Mouse (Mus musculus): ENCODE data around the gene Lrrc8b.

The Lrrc8b gene

DNA sequence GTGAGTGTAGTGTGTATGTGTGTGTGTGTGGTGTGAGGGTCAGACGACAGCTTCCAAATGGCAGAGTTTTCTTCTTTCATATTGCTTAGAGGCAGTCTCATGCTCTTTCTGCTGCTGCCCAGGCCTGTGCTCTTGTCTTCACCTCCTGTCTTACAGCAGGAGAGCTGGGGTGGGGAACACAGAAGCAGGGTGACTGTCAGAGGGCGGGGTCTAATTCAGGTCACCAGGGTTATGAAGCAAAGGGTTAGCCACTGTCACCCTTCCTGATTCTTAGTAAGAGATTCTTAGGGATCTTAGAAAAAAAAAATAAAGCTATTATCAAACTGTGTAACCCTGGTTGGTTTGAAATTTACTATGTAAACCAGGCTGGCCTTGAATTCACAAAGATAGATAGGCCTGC, 10.0 kb downstream of the Lrrc8b start:
- no peak for DNase-seq (ENCODE audit: low spot score in 2 of 2)

DNA sequence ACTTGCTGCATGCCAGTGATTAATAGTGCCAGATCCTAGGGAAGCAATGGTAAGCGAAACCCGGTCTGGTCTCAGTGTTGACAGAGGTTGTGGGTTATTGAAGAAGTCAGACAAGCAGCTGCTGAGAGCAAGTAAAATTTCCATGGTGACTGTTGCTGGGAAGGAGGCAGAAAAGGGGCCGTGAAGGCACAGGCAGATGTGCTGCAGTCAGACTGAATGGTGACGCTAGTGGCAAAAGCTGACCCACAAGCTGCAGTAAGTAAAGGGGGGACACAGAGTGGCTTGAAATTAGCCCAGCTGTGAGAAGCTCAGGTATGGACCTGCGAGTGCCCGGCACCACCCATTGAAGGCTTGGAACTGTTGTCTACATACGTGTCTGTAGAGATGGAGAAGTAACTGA, 11.8 kb downstream of the Lrrc8b start:
- DNase-seq (ENCODE audit: low spot score in 2 of 2), result no peak

DNA sequence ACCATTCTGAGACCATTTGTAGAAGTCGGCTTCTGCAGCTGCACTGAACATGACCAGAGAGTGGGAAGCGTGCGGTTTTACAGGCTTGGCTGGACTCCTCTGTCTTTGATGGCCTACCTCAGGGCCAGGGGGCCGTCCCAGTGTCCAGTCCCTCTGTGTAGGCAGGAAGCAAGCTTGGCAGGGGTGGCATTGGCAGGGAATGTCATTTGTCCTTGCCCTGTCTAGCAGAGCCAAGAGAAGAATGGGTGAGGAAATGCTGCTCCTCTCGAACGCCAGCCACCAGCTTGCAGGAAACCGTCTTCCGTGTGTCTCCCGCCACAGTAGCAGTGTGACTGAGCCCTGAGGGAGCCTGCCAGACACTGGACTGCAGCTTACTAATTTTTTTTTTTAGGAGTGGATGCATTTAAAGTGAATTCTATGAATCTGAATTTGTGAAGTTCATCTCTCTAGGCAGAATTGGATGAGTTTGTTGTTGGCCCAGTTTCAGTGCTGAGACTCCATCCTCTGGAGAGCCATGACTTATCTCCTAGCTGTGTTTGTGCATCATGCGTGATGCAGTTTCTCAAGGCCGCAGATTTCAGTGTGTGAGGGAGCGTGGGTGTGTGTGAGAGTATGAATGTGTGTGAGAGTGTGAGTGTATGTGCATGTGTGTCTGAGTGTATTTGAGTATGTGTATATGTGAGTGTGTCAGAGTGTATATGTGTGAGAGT, 12.8 kb downstream of the Lrrc8b start:
- no peak for DNase-seq (ENCODE audit: low spot score in 2 of 2)

DNA sequence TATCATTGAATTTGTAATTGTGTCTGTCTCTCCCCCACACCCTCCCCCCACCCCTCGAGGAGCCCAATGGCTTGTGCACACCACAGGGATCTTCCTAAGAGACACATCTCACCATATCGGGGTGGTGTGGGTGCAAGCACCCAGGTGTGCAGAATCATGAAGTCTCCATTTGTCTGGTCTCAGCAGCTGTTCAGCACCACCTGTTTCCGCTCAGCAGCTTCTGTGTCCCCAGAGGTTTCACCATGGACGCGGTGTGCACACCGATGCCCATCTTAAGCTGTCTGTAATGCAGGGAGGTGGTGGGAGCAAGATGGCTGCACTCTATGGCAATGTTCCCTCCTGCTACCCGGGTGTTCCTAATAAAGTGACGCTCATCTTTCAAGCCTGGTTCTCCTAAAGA, 14.6 kb downstream of the Lrrc8b start:
- no peak for DNase-seq (ENCODE audit: low spot score in 2 of 2)

DNA sequence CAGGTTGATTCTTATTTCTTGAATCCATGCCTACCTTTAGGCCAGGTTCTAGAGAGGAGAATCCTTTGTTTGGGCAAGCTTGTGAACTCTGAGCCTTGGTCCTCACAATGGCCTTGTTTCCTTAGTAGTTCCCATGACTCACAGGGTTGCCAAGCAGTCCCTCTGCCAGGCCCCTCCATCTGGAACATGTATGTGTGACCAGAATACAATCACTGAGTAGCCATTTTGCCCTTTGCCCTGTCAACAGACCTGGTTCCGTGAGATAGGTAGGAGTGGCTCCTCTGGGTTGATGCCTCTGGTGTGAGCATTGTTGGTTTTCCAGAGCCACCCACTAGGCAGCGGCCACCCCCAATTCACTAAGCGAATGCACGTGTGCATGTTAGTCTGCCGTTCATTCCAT, 24.0 kb downstream of the Lrrc8b start:
- no peak for DNase-seq (ENCODE audit: low spot score in 2 of 2)

DNA sequence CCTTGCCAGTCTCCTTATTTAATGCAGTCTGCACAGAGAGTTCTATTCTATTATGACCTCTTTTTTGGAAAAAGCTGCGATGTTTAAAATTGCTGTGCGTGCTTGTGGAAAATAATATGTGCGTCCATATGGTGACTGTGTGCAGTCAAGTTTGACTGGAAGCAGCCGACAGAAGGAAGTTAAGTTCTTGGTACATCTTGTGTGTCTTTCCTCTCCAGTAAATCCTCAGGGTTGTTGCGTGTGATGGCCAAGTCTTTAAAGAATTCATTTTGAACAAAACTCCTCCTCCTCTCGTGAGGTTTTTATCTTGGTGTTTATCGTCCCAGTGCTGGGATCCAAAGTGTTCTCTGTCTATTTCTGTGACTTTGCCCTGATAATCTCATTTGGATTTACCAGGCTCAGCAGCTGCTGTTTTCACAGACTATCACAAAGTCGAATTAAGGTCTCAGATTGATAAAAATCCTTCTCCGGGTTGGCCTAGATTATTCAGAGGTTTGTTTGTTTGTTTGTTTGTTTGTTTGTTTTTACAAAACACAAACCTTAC, 25.5 kb downstream of the Lrrc8b start:
- DNase-seq (ENCODE audit: low spot score in 2 of 2), result no peak

DNA sequence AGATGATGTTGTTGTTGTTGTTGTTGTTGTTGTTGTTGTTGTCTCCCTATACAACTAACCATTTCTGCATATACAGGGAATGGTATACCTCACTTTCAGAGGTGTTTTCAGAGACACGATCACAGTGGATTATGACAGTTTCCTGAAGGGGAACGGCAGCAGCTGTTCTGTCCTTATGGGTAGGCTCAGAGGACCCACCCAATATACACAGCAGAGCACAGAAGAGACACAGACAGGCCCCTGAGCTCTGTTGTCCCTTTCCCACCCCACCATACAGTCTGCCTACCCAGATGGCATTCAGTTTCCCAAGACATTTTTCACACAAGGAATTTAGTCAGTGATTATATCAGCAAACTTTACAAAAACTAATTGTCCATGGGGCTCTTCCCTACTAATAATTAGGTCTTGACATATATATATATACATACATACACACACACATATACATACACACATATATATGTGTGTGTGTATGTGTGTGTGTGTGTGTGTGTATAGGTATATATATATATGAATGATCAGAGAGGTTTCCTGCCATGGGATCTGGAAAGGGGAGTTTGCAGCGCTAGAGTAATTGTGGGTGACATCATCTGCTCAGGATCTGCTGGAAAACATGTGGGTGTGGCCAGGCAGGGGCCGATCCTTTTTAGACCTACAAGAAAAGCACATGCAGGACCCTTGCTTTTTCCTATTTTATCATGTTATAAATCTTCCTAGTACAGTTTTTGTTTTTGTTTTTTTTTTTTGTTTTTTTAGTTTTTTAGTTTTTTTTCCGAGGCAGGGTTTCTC, 26.8 kb downstream of the Lrrc8b start:
- peak in 1 of 2 experiments; percentile 22 for DNase-seq (ENCODE audit: low spot score in 2 of 2)

DNA sequence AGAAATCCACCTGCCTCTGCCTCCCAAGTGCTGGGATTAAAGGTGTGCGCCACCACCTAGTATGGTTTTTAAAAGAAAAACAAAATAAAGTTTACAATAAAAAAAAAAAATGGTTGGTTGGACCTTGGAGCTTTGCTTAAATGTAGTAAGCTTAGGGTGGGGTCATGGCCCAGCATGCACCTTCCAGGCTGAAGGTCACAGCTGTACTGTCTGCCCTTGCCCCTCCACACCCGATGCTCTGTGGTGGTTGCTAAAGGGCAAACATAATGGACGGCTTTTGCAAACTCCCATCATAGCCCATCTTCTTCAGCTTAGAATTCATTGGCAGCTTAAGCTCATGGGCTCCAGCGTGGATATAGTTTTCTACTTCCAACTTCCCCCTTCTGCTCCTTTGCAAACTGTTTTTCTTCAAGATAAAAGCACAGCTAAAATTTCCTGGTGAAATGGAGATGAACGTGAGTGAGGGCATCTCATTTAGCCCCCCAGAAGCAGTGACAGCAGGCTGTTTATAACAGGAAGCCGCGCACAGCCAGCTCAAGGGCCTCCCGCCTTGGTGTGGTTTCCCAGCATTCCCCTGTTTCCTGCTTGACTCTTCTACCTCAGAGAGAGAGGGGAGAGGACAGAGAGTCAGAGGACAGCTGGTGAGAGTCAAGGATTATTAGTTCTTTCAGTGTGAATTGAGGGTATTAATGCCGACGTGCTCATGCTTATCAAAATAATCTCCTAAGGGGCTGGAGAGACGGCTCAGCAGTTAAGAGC, 27.7 kb downstream of the Lrrc8b start:
- DNase-seq (ENCODE audit: low spot score in 2 of 2), result no peak

DNA sequence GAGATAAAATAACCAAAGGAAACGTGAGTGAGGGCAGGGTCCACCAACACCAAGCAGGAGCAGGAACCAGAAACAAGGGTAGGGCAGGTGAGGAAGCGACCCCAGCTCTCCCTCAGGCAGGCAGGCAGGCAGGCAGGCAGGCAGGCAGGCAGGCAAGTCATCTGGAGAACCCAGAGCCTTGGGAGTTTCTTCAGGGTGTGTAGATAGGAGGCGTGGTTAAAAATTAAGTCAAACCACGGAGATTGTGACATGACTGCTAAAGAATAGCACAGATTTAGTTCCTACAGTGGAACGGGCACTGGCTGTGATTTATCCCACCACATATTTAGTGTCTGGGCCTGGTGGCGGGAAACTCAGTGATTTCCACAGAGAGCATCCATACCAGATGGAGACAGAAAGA, 30.1 kb downstream of the Lrrc8b start:
- no peak for DNase-seq (ENCODE audit: low spot score in 2 of 2)

DNA sequence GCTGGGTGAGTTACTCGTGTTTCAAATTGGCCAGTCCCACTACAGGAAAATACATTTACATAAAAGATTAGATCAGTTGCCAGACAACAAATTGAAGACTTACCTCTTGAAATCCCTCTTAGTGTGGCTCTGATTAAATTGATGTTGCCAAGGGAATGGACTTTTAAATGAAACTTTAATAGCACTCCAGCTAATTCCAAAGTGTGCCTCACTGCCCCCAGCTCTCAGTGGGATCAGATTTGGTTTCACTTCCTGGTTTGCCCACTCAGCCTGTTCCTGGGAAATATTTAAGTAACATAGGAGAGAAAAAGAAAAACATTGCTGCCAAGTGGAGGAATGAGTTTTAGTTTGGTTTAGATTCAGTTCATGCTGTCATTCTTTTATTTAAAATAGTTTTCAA, 38.5 kb downstream of the Lrrc8b start:
- no peak for DNase-seq (ENCODE audit: low spot score in 2 of 2)

DNA sequence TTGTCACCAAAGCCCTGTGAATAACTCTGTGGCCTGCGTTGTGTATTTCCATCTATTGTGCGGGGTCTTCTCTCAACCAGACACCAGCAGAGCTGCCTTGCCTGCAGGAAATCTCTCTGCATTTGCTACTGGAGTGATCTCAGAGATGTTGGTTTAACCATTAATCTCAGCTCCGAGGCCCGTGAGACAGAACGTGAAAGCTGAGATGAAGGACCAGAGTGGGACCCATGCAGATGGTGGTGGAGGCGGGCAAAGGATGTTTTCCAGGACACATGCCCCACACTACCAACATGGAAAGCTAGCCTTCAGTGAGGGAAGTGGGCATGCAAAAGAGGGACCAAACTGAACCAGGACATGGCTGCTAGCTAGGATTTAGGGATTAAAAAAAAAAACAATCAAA, 43.5 kb downstream of the Lrrc8b start:
- DNase-seq (ENCODE audit: low spot score in 2 of 2), result no peak

DNA sequence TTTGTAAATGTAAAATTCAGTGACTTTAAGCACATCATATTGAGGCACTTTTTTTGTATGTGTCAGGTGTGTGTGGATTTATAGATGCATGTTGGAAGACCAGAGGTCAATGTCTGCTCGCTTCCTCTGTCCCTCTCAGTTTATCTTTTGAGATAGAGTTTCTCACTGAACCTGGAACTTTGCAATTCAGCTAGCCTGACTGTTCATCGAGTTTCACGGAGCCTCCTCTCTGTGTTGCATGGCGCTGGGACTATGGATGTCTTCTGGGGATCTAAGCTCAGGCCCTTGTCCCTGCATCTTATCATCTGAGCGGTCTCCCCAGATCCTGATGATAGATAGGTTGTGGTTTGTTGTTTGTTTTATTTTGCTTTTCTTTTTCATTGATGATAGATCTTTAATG, 45.0 kb downstream of the Lrrc8b start:
- DNase-seq (ENCODE audit: low spot score in 2 of 2), result no peak

DNA sequence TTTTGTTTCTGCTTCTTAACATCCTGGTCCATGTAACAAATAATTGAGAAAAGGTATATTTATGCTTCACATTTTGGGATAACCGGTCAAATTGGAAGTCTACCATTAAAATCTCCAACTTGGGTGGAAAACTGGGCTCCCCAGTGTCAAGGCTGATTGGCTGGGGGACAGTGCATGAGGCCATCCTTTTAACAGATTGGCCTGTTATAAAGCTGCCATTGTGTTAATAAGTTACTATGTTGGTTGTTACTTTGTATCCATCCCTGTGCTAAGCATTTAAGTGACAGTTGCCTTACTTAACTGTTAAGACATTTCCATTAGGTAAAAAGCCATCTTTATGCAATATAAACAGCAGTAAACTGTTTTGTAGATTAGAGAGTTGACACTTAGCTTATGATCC, 45.5 kb downstream of the Lrrc8b start:
- DNase-seq (ENCODE audit: low spot score in 2 of 2), result no peak

DNA sequence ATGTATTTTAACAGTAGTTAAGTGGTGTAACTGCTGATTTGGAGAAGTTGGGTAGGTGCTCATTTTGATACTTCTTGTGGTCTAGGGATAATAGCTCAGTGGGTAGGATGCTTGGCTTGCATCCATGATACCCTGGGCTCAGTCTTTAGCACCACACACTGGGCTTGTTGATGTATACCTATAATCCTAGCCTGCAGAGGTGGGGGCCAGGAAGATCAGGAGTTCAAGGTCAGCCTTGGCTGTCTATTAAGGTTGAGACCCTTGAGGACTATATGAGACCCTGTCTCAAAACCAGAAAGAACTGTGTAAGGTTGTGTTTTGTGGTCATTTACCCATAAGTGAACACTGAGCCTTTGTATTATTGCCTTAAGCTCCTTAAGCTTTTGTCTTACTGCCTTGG, 49.1 kb downstream of the Lrrc8b start:
- DNase-seq (ENCODE audit: low spot score in 2 of 2), result no peak

DNA sequence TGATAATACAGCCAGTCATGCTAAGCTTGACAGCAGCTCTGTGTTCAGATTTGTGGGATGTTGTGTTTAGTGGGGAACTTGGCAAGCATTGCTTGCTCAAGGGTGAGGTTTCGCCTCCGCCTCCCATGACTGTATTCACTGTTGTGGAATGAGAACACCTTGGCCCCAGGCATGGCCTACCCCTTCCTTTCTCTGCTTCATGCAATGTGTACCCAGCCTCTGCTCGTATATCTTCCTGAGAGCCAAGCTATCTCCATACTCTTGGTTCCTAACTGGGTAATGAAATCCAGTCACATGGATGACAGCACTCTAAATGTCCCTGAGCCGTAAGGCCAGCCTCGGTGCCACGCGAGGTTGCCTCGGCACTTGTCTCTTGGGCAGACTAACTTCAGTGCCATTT, 50.0 kb downstream of the Lrrc8b start:
- DNase-seq (ENCODE audit: low spot score in 2 of 2), result no peak

DNA sequence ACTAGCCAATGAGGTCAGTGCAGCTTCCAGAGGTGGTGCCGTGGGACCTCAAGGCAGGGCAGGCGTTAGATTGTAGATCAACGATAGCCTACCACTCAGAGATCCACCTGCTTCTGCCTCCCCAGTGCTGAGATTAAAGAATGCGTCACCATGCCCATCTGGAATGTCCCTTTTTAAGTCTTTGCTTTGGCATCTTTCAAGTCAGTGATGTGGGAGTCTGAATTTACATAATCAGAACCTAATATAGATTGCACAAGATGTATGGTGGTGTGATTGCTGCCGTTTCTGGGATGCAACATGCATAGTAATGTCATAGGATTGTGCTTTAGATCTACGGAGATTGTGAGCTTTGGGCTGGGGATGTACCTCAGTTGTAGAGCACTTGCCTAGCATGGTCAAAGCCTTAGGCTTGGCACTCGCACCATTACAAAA, 50.9 kb downstream of the Lrrc8b start:
- DNase-seq (ENCODE audit: low spot score in 2 of 2), result no peak

DNA sequence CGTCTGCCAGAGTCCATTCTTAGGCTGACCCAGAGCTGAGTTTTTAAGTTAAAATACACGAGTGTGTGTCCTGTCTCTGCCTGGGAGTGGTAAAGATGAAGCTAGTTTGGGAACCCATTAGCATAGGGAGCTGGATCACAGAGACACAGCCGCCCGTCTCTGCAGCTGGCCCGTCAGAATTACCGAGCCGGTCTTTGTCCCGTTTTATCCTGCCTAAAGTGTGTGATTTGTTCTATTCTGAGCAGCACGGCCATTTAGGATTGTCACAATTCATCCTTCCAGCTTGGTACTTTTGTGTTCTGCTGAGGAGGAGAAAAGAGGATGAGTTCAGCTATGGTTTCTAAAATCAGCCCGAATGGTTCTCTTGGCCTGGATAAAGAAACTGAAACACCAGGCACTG, 51.7 kb downstream of the Lrrc8b start:
- DNase-seq (ENCODE audit: low spot score in 2 of 2), result no peak

DNA sequence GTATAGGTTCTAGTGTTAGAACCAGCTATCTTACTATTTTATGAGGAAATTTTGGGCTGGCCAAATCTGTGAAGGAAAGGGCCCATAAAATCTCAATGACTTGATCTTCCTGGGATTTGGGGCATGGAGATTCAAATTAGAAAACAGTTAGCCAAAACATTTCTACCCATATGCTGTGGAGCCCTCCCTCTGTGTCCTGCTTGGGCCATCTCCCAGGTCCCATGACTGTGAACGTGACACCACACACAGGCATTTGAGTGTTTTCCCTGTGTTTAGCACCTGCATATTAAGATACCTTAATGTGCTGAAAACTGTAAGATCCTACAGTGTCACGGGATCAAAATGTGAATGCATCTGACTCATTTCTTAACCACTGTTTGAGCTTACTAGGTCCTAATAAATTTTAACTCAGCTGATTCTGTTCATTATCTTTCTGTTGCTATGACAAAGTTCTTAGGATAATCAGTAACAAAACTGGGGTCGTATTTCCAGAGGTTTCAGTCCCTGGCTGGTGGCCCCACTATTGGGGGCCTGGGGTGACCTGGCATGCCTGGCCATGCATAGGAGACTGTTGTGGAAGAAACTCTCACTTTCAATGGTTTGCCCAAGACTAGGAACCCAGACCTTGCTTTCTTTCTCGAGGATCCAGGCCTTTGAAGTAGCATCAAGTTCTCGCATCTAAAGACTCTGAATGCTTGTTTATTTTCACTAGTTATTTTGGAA, 57.6 kb downstream of the Lrrc8b start:
- no peak for DNase-seq (ENCODE audit: low spot score in 2 of 2)

DNA sequence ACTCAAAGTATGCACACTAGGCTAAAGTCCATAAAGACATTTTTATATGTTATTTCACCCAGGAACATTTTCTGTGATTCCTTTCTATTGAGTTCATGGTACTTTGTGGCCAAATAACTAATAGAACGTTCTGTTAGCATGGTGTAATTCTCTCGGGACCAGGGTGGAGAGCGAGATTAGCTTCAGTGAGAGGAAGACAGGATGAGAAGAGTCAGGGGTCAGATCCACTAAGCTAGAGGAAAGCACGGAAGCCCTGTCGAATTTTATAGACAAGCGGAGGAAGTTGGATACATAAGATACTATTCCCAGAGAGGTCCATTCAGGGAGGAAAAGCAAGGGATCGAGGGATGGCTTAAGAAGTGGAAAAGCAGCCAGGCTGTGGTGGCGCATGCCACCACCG, 62.0 kb downstream of the Lrrc8b start:
- DNase-seq (ENCODE audit: low spot score in 2 of 2), result no peak

DNA sequence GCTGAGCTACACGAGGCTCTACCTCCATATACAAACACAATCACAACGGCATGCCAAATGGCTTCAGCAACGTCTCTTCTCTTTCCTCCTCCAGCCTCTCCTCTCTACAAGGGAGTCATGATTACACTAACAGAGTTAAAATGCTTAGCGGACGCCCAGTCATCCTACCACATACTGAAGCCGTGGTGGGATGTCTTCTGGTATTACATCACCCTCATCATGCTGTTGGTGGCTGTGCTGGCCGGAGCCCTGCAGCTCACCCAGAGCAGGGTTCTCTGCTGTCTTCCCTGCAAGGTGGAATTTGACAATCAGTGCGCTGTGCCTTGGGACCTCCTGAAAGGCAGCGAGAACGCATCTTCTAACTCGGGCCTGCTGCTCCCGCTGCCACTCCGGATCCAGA, 64.1 kb downstream of the Lrrc8b start:
- no peak for DNase-seq (ENCODE audit: low spot score in 2 of 2)

DNA sequence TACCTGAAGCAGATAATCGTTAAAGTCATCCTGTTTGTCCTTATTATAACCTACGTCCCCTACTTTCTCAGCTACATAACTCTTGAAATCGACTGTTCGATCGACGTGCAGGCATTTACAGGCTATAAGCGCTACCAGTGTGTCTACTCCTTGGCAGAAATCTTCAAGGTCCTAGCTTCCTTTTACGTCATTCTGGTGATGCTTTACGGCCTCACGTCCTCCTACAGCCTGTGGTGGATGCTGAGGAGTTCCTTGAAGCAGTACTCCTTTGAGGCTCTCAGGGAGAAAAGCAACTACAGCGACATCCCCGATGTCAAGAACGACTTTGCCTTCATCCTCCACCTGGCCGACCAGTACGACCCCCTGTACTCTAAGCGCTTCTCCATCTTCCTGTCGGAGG, 65.0 kb downstream of the Lrrc8b start:
- DNase-seq (ENCODE audit: low spot score in 2 of 2), result no peak

DNA sequence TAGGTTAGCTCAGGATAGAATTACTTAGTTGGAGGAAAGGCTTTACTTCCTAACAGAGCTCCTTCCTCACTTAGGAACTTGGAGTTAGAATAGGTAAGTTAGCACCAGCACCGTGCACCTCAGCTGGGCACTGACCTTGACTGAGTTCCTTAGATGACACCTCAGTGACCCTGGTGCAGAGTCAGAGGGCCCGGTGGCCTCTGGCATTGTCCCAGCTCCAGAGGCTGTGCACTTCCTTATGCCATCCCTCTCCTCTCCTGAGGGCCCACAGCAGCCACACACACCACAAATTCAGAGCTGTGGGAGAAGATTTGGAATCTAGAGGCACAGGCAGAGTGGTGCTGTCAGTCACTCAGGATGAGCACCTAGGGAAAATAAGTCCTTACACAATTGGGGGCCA, 68.1 kb downstream of the Lrrc8b start:
- DNase-seq (ENCODE audit: low spot score in 2 of 2), result no peak
